Mouse (Mus musculus): ENCODE measurements around the gene Me1. TPM values are rescaled to one million over a fixed set of nuclear protein-coding genes. Genes with fewer than 3 reads are reported as not detected.
A peak's percentile ranks its signal among the peaks of the same experiment; 100 is the strongest.

Me1 gene
- polyA plus RNA-seq, 1 experiment = 45.6 TPM

DNA sequence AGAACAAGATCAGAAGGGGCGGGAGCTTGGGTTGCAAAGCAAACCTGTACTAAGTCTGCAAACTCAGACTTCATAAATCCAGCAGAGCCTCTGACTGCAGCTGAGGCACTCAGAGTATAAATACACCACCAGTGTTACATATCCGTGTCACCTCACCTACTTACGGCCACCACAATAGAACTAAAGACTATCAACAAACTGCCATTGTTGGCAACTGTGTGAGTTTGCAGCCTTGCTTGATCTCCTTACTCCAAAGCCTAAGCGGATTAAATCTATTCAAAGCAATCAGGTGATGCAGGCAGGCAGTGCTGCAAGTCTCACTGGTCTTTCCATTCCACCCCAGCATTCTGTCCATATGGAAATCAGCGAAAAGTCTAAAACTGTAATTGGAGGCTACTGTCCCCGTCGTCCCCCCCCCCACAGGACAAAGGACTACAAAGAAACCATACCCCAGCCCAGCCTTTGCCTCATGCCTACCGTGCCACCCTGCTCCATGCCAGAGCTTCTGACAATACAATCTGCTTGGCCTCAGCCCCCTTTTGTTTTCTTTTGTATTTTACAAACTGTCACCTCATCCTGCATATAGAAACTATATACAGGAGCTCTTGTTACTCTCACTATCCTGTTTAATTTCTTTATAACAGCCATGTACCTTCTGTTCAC is 27.0 kb downstream of the Me1 start:
- Histone ChIP-seq H3K4me3 (ENCODE audit: insufficient read depth, low read length) (no peak overlapping the region), H3K27ac (ENCODE audit: insufficient read depth, low read length) (no peak overlapping the region), H3K4me1 (ENCODE audit: control insufficient read depth, insufficient read depth, low read length) (peaks cover 2% of the 10 kb centered on the region; the same call in 1 of the 2 replicates)
- TF ChIP-seq POLR2A (IDR thresholded peaks at IDR 0.05; ENCODE audit: extremely low read depth, insufficient read depth, low read length) (no peak), CTCF (IDR thresholded peaks at IDR 0.05; ENCODE audit: extremely low read depth, insufficient read depth, low read length) (no peak)

DNA sequence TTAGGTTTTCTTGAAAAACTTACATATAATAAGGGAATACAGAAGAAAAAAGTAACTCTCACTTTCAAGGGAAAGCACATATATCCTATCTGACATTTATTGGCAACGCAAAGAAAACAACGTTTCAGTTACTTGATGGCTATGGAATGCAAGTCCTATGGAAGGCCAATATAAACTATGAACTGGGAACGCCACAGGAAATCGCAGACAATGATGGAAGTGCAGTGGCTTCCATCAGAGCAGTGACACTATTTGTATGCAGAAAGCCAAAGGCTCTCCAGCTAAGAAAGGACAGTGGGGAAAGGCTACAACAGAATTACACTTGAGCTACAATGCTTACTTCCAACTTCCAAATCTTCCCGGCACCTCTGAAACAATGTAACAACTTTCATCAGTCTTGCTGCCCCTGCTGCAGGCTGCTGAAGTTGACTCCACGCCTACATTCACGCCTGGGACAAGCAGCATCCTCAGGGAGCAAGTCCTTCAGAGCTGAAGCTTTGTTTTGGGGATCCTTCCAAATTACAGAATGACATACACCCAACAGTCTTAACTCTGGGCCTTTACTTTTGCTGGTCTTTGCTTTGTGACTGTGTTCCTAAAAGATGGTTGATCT is 28.5 kb downstream of the Me1 start:
- Histone ChIP-seq H3K4me1 (ENCODE audit: control insufficient read depth, insufficient read depth, low read length) (peaks cover 2% of the 10 kb centered on the region; the same call in 1 of the 2 replicates), H3K4me3 (ENCODE audit: insufficient read depth, low read length) (no peak overlapping the region), H3K27ac (ENCODE audit: insufficient read depth, low read length) (no peak overlapping the region)
- no peak for TF ChIP-seq POLR2A (IDR thresholded peaks at IDR 0.05; ENCODE audit: extremely low read depth, insufficient read depth, low read length)
- no peak for TF ChIP-seq CTCF (IDR thresholded peaks at IDR 0.05; ENCODE audit: extremely low read depth, insufficient read depth, low read length)

DNA sequence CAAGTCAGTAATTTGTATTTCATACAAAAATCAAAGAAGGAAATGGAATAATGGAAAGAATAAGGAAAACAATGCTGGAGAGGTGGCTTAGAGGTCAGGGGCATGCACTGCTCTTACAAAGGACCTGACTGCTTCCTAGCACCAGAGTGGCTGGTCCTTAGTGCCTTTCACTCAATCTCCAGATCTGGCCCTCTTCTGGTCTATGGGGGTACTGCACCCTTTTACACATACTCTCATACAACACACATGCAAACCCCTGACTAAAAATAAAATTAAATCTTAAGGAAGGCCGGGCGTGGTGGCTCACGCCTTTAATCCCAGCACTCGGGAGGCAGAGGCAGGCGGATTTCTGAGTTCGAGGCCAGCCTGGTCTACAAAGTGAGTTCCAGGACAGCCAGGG is 34.1 kb downstream of the Me1 start:
- TF ChIP-seq CTCF (IDR thresholded peaks at IDR 0.05; ENCODE audit: extremely low read depth, insufficient read depth, low read length) = 0 out of 2 replicates have a peak, but pooled peaks have one; percentile 6
- no peak for TF ChIP-seq POLR2A (IDR thresholded peaks at IDR 0.05; ENCODE audit: extremely low read depth, insufficient read depth, low read length)
- Histone ChIP-seq H3K4me1 (ENCODE audit: control insufficient read depth, insufficient read depth, low read length) (peaks cover 2% of the 10 kb centered on the region; the same call in 1 of the 2 replicates), H3K4me3 (ENCODE audit: insufficient read depth, low read length) (no peak overlapping the region), H3K27ac (ENCODE audit: insufficient read depth, low read length) (no peak overlapping the region)

DNA sequence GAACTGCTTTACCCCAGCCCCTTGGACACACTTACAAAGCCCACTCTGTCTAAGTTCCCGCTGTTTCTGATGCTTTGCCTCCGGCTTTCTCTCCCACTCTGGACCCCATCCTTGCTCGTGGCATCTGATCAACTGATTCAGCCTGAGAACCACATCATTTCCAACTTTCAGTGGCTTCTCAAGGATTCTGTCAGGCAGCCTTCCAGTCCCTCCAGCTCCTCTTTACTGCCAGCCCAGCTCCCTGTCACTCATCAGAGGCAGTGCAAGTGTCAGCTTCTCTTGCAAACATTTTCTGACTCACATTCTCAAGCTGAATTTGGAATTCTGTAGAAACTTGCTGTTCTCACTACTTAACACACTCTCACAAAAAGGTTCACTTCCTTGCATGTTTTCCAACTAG is 34.5 kb downstream of the Me1 start:
- TF ChIP-seq CTCF (IDR thresholded peaks at IDR 0.05; ENCODE audit: extremely low read depth, insufficient read depth, low read length) = no peak
- no peak for TF ChIP-seq POLR2A (IDR thresholded peaks at IDR 0.05; ENCODE audit: extremely low read depth, insufficient read depth, low read length)
- Histone ChIP-seq H3K27ac (ENCODE audit: insufficient read depth, low read length) (no peak overlapping the region), H3K4me3 (ENCODE audit: insufficient read depth, low read length) (no peak overlapping the region), H3K4me1 (ENCODE audit: control insufficient read depth, insufficient read depth, low read length) (peaks cover 2% of the 10 kb centered on the region; the same call in 1 of the 2 replicates)

DNA sequence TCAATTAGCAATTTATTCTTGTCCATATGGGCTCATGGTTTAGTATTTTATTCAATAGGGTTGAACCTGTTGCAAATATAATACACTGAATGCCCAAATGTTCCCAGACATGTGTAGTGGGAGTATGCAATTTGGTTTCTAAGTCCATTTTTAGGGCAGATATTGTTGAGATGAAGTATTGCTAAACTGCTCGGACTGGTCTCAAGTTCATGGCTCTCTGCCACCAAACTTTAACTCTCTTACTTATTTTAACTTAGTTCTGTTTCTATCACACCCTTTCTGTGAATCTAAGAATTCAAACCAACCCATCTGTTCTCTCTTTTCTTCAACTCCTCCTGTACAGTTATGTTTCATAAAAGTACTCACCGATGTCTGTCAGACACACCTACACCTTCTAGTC is 35.4 kb downstream of the Me1 start:
- H3K4me3 ChIP-seq (ENCODE audit: insufficient read depth, low read length) = no peak overlapping the region
- TF ChIP-seq POLR2A (IDR thresholded peaks at IDR 0.05; ENCODE audit: extremely low read depth, insufficient read depth, low read length) = no peak
- H3K27ac ChIP-seq (ENCODE audit: insufficient read depth, low read length) = no peak overlapping the region
- H3K4me1 ChIP-seq (ENCODE audit: control insufficient read depth, insufficient read depth, low read length) = peaks cover 2% of the 10 kb centered on the region; the same call in 1 of the 2 replicates

DNA sequence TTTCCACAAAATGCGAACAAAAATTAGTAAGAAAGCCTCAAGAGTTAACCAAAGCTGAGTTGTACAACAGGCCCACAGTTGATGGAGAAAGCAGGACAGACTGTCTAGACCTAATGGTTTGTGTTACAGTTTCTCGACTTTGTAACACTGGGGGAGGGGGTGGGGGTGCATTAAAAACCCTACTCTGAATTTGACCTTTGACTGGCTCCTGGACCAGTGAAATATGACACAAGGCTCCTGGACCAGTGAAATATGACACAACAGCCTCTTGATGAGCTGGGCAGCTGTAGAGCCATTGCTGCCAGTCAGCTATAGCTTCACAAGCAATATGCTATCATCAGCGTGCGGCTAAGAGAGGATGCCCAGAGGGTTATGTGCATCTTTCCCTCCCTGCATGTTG is 37.4 kb downstream of the Me1 start:
- TF ChIP-seq POLR2A (IDR thresholded peaks at IDR 0.05; ENCODE audit: extremely low read depth, insufficient read depth, low read length) (no peak), CTCF (IDR thresholded peaks at IDR 0.05; ENCODE audit: extremely low read depth, insufficient read depth, low read length) (no peak)
- H3K4me3 ChIP-seq (ENCODE audit: insufficient read depth, low read length) = no peak overlapping the region
- H3K27ac ChIP-seq (ENCODE audit: insufficient read depth, low read length) = no peak overlapping the region
- H3K4me1 ChIP-seq (ENCODE audit: control insufficient read depth, insufficient read depth, low read length) = peaks cover 2% of the 10 kb centered on the region; the same call in 1 of the 2 replicates

DNA sequence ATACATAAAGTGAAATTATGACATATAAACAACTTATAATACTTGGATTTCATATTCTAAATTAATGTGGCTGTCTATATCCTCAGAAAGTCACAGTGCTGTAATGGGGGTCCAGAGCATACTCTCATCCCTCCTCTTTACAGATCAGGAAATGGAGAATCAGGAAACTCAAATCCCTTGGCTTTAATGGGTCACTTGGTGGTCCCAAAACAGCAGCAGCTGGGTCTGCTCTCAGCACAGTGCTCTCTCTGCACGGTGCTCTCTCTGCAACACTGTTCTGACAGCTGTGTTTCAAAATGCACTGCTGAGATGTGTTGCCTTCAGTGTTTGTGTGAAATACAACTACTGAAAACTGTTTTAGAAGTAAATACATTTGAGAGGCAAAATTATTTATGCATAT is 43.6 kb downstream of the Me1 start:
- Histone ChIP-seq H3K27ac (ENCODE audit: insufficient read depth, low read length) (no peak overlapping the region), H3K4me1 (ENCODE audit: control insufficient read depth, insufficient read depth, low read length) (no peaks in the 10 kb centered on the region), H3K4me3 (ENCODE audit: insufficient read depth, low read length) (no peak overlapping the region)
- TF ChIP-seq POLR2A (IDR thresholded peaks at IDR 0.05; ENCODE audit: extremely low read depth, insufficient read depth, low read length) (no peak), CTCF (IDR thresholded peaks at IDR 0.05; ENCODE audit: extremely low read depth, insufficient read depth, low read length) (no peak)

DNA sequence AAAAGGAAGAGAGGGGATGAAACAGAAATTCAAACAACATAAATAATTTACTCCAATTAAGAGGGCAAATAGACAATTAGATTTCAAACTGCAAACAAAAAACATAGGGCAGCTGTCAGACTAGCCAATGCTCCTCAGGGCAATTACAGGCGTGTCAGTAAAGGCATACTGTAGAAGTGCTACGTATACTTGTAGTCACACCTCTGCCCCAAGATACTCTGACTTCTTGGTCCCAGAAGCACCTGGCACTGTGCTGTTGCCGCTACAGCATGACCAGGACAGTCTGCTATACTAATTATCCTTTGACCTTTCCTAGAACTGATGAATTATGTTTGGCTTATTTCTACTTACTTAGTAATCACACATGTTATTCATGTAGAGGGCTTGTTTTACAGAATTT is 44.5 kb downstream of the Me1 start:
- TF ChIP-seq CTCF (IDR thresholded peaks at IDR 0.05; ENCODE audit: extremely low read depth, insufficient read depth, low read length) = no peak
- TF ChIP-seq POLR2A (IDR thresholded peaks at IDR 0.05; ENCODE audit: extremely low read depth, insufficient read depth, low read length) = no peak
- Histone ChIP-seq H3K4me1 (ENCODE audit: control insufficient read depth, insufficient read depth, low read length) (no peaks in the 10 kb centered on the region), H3K27ac (ENCODE audit: insufficient read depth, low read length) (no peak overlapping the region), H3K4me3 (ENCODE audit: insufficient read depth, low read length) (no peak overlapping the region)

DNA sequence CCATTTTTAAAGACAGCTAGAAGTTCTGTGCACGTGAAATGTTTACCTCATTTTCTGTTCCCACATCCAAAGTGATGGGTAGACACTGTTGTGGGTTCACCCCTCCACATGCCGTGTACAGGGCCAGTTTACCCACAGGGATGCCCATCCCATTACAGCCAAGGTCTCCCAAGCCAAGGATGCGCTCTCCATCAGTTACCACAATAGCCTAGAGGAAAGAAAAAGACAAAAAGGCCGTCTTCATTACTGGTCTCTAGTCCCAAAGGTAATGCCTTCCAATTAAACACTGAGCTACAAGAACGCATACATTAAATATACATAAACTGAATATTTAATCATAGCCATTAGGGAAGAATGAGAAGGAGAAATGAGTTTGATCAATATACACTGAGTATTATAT is 44.9 kb downstream of the Me1 start:
- H3K4me3 ChIP-seq (ENCODE audit: insufficient read depth, low read length) = no peak overlapping the region
- H3K4me1 ChIP-seq (ENCODE audit: control insufficient read depth, insufficient read depth, low read length) = no peaks in the 10 kb centered on the region
- TF ChIP-seq CTCF (IDR thresholded peaks at IDR 0.05; ENCODE audit: extremely low read depth, insufficient read depth, low read length) (no peak), POLR2A (IDR thresholded peaks at IDR 0.05; ENCODE audit: extremely low read depth, insufficient read depth, low read length) (no peak)
- H3K27ac ChIP-seq (ENCODE audit: insufficient read depth, low read length) = no peak overlapping the region

DNA sequence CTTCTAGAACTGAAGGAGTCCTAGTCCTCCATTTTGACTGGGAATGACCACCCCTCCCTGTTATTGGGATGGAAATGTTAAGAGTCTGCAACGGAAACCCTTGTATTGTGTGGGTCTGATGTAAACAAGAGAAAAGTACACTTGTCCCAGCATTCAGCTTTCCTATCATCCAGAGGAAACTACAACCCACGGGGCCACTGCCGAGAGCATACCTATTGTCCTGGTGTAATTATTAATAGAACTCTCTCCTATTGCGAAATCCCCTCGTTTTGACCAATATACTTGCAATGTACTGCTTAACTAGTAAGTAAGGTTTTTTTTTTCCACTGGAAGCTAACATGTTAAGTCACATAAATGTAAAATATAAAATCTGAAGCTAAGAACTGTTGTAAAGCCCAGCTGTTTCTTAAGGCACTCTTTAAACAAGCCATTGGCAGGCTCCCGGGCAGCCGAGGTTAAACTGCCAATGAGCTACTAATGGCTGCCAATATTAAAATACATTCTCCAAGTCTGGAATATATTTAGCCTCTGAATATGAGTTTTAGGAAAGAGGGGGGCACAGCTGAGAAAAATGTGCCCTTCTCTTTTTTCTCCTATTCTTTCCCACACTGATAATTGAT is 47.7 kb downstream of the Me1 start:
- TF ChIP-seq CTCF (IDR thresholded peaks at IDR 0.05; ENCODE audit: extremely low read depth, insufficient read depth, low read length) = no peak
- no peak for TF ChIP-seq POLR2A (IDR thresholded peaks at IDR 0.05; ENCODE audit: extremely low read depth, insufficient read depth, low read length)

More for the DNA sequence above, 47.7 kb downstream of the Me1 start:
- H3K4me1 ChIP-seq (ENCODE audit: control insufficient read depth, insufficient read depth, low read length) = no peaks in the 10 kb centered on the region
- H3K4me3 ChIP-seq (ENCODE audit: insufficient read depth, low read length) = no peak overlapping the region
- H3K27ac ChIP-seq (ENCODE audit: insufficient read depth, low read length) = no peak overlapping the region
